Mouse (Mus musculus) heart, embryonic 14.5 days (tissue): ENCODE data around the gene Dnajb4. TPM values are rescaled to one million over a fixed set of nuclear protein-coding genes. Genes with fewer than 3 reads are reported as not detected.
"Not testable (repeated sequence)": the region's sequence is repeated elsewhere in the genome, so short reads cannot be mapped to it uniquely, and the experiment has no call there.

ENCODE experiments used
- ATAC-seq: fragments of 200-750 bp; cut with Nextera tagmentation; 2 replicates; pipeline ENCODE4 v1.8.0; 2017; ENCODE audit warnings: low read depth, moderate TSS enrichment; ENCODE audit not compliant: insufficient number of reproducible peaks, insufficient read depth, low FRiP score
- H3K27ac ChIP-seq, 2 experiments: fragments of 200-500 bp in 1 of 2; fragments of 300-500 bp in 1 of 2; sonication (generic) in 1 of 2; replicated peaks in 1 of 2; 2 replicates each; pipeline ENCODE4 v1.5.1; 2012 to 2014; ENCODE audit warnings: low read depth in 2 of 2, low read length in 2 of 2, control low read depth in 1 of 2, mild to moderate bottlenecking in 1 of 2, mixed read lengths in 1 of 2; ENCODE audit not compliant: control insufficient read depth in 1 of 2, insufficient read depth in 1 of 2
- H3K27me3 ChIP-seq: fragments of 300-500 bp; sonication (generic); 2 replicates; pipeline ENCODE4 v1.6.1; 2014; ENCODE audit warnings: mild to moderate bottlenecking, low read length, control low read depth; ENCODE audit not compliant: control insufficient read depth, insufficient read depth
- H3K36me3 ChIP-seq: fragments of 300-500 bp; sonication (generic); 2 replicates; pipeline ENCODE4 v1.6.1; 2014; ENCODE audit warnings: mild to moderate bottlenecking, control low read depth, low read length, mixed read lengths; ENCODE audit not compliant: control insufficient read depth, insufficient read depth
- H3K4me1 ChIP-seq, 2 experiments: fragments of 200-500 bp in 1 of 2; fragments of 300-500 bp in 1 of 2; sonication (generic) in 1 of 2; 2 replicates each; pipeline ENCODE4 v1.6.1; 2012 to 2014; ENCODE audit warnings: low read length in 2 of 2, control low read depth in 1 of 2, mixed read lengths in 1 of 2; ENCODE audit not compliant: control insufficient read depth in 2 of 2, insufficient read depth in 2 of 2
- H3K4me2 ChIP-seq: fragments of 300-500 bp; sonication (generic); 2 replicates; pipeline ENCODE4 v1.6.1; 2014; ENCODE audit warnings: mild to moderate bottlenecking, low read length
- H3K4me3 ChIP-seq, 2 experiments: fragments of 200-500 bp in 1 of 2; fragments of 300-500 bp in 1 of 2; sonication (generic) in 1 of 2; 2 replicates each; pipeline ENCODE4 v1.5.1; 2012 to 2014; ENCODE audit warnings: low read length in 2 of 2, mild to moderate bottlenecking in 2 of 2, control low read depth in 1 of 2, low read depth in 1 of 2, moderate library complexity in 1 of 2; ENCODE audit not compliant: control insufficient read depth in 1 of 2, insufficient read depth in 1 of 2
- H3K9ac ChIP-seq: fragments of 300-500 bp; sonication (generic); 2 replicates; pipeline ENCODE4 v1.6.1; 2014; ENCODE audit warnings: mild to moderate bottlenecking, low read length
- H3K9me3 ChIP-seq: fragments of 300-500 bp; sonication (generic); 2 replicates; pipeline ENCODE4 v1.6.1; 2016; ENCODE audit warnings: low read length, control low read depth; ENCODE audit not compliant: control insufficient read depth
- WGBS: fragments of 180-500 bp; shearing (Covaris S2); extraction: QIAGEN DNeasy Blood & Tissue Kit; methylation state at CpG from one replicate; pipeline ENCODE4 v1.1.7; 2014; 5-methylcytosine and 5-hydroxymethylcytosine counted together
- polyA plus RNA-seq: library from polyadenylated mRNA; unstranded; fragments of >200 nt; fragmentation: Nextera tagmentation; extraction: Ambion mirVana; gene quantifications from 2 replicates; pipeline ENCODE4 v1.2.1, GENCODE M21; 2014

Dnajb4 gene
- polyA plus RNA-seq, 1 experiment from 2014 or later, result 46.2 TPM

DNA sequence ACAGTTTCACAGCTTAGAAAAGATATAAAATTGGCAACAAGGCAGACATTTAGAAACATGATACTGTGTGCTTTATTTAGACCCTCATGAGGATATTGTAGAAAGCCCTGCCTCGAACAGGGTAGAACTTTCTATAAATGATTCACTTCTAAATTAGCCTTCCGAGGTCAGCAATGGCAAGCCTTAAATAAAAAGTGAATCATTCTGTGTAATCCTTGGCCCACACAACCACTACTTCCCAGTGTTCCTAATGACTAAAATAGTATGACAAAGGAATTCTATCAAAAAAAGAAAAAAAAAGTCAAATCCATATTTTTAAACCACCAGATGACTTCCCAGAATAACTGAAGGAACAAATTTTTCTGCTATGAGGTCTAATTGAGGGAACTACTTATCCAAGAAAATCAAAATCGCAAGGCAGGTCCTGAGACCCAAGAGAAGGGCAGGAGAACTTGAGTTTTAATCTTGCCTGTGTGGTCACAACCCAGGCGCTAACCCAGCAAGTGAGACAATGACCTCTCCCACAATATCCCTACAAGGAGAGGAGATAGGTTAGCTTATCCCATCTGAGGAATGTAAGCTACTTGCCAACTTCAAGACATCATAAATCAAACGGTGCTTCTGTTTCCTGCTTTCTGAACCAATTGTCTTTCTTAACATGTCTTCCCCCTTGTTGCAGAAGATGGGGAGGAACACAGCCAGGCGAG lies 67.0 kb downstream of the Dnajb4 start:
- no peak overlapping the region for H3K9ac ChIP-seq
- H3K4me3 ChIP-seq, result no peak overlapping the region
- H3K36me3 ChIP-seq, result no peaks in the 10 kb centered on the region
- 38% methylated on average over 6 of the region's 6 CpGs for WGBS
- H3K27me3 ChIP-seq, result no peaks in the 10 kb centered on the region
- no peak for ATAC-seq
- H3K4me1 ChIP-seq, result peaks cover 21 to 53% of the 10 kb centered on the region in 2 experiments
- no peak overlapping the region for H3K4me2 ChIP-seq
- H3K9me3 ChIP-seq, result no peaks in the 10 kb centered on the region
- peak overlapping the region; percentile 66 to 95; a peak in 3 of 4 replicates for H3K27ac ChIP-seq

DNA sequence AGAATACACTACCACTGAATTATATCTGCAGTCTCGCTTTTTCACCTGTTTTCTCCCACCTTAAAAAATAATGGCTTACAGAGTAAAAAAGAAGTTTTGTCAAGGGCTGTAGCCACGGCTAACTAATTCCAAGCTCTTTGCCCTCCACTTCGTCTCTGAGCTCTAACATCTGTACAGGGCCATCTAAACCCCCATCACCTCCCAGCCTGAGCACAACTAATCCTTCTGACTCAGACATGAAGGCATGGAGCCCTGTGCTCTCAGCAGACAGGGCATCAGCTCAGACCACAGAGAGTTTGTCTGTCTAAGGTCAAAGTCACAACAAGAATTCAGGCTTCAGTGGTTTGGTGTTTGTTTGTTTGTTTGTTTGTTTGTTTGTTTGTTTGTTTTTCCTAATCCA lies 68.0 kb downstream of the Dnajb4 start:
- Histone ChIP-seq H3K4me1 (peaks cover 17 to 45% of the 10 kb centered on the region in 2 experiments), H3K4me2 (no peak overlapping the region), H3K4me3 (no peak overlapping the region), H3K9me3 (no peaks in the 10 kb centered on the region), H3K27ac (0 out of 4 replicates have a peak overlapping the region, but pooled peaks of 1 of the 2 experiments have one; percentile 20), H3K36me3 (no peaks in the 10 kb centered on the region), H3K9ac (0 out of 2 replicates have a peak overlapping the region, but pooled peaks have one; percentile 8), H3K27me3 (no peaks in the 10 kb centered on the region)
- 61% methylated on average over 3 of the region's 3 CpGs for WGBS
- no peak for ATAC-seq

DNA sequence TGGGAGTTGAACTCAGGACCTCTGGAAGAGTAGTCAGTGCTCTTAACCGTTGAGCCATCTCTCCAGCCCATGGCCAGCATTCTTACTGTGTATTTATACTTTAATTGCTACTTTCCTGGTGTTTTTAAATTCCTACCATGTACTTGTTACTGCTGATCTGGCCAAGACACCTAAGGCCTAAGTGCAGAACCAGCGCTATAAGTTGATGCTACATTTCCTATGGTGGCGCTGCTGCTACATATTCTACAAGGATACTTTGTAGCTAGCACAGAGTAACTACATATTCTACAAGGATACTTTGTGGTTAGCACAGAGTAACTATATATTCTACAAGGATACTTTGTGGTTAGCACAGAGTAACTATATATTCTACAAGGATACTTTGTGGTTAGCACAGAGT lies 70.8 kb downstream of the Dnajb4 start:
- H3K9me3 ChIP-seq, H3K27me3 ChIP-seq, H3K9ac ChIP-seq, H3K4me3 ChIP-seq, ATAC-seq, H3K36me3 ChIP-seq, H3K4me2 ChIP-seq, H3K27ac ChIP-seq: not testable (repeated sequence)
- H3K4me1 ChIP-seq, result peaks cover 11 to 28% of the 10 kb centered on the region in 2 experiments
- WGBS, result 88% methylated on average over 3 of the region's 3 CpGs

DNA sequence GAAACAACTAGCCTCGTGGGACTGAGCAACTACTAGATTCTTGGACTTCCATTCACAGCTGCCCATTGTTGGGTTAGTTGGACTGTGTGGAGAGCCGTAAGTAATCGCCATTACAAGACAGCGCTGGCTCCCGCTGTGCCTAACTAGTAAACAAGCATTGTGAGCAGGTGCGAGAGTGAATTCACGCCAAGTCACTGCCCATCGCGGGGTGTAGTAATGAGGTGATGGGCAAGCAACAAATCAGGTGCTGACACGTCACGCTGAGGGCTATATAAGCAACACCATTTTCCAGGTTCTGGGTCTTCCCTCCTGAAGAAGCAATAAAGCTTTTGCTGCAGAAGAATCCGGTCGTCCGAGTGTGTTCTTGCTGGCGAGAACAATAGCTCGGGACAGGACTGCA lies 74.0 kb downstream of the Dnajb4 start:
- H3K4me2 ChIP-seq, H3K9me3 ChIP-seq, ATAC-seq, H3K27ac ChIP-seq, H3K4me3 ChIP-seq, H3K27me3 ChIP-seq, H3K36me3 ChIP-seq, H3K9ac ChIP-seq: not testable (repeated sequence)
- 86% methylated on average over 16 of the region's 16 CpGs for WGBS
- H3K4me1 ChIP-seq, result peaks cover 13% of the 10 kb centered on the region in 2 experiments

DNA sequence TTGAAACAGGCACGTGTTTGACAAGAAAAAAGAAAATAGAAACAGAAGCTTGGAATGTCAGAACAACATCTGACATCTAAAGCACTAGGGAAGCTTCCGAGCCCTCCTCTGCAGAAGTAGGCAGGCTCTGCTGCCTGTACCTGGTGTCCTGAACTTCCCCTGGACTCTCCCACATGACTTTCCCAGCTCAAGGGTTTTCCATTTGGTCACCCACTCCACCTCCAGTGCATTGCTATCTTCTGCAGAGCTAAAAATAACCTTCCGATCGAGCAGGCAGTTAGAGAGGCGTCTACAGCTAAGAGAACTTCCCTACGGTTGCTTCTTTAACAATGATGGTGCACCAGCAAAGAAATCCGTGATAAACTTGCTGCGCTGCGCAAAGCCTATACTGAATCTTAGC lies 76.5 kb downstream of the Dnajb4 start:
- H3K4me1 ChIP-seq, result peaks cover 13% of the 10 kb centered on the region in 2 experiments
- H3K9me3 ChIP-seq, result no peaks in the 10 kb centered on the region
- peak overlapping the region; percentile 43 for H3K4me2 ChIP-seq
- H3K27me3 ChIP-seq, result no peaks in the 10 kb centered on the region
- ATAC-seq, result peak; percentile 84
- peak overlapping the region; percentile 44; the same call in 1 of the 2 replicates for H3K9ac ChIP-seq
- no peak overlapping the region for H3K4me3 ChIP-seq
- WGBS, result 8% methylated on average over 9 of the region's 9 CpGs
- no peaks in the 10 kb centered on the region for H3K36me3 ChIP-seq
- H3K27ac ChIP-seq, result peak overlapping the region; percentile 72 to 93

DNA sequence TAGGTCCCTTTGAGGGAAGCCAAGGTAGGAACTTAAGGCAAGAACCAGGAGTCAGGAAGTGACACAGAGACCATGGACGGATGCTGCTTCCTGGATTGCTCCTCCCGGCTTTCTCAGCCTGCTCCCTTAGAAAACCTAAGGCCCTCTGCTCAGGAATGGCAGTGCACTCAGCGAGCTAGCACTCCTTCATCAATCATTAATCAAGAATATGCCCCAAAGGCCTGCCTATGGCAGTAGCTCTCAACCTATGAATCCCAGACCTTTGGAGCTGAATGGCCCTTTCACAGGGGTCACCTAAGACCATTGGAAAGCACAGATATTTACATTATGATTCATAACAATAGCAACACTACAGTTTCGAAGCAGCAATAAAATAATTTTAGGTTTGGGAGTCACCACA lies 79.1 kb downstream of the Dnajb4 start:
- H3K9me3 ChIP-seq, result no peaks in the 10 kb centered on the region
- H3K27me3 ChIP-seq, result no peaks in the 10 kb centered on the region
- no peak for ATAC-seq
- no peak overlapping the region for H3K9ac ChIP-seq
- no peak overlapping the region for H3K27ac ChIP-seq
- H3K4me3 ChIP-seq, result no peak overlapping the region
- H3K4me2 ChIP-seq, result no peak overlapping the region
- WGBS, result 82% methylated on average over 4 of the region's 4 CpGs
- H3K36me3 ChIP-seq, result no peaks in the 10 kb centered on the region
- peaks cover 8 to 11% of the 10 kb centered on the region in 2 experiments for H3K4me1 ChIP-seq

DNA sequence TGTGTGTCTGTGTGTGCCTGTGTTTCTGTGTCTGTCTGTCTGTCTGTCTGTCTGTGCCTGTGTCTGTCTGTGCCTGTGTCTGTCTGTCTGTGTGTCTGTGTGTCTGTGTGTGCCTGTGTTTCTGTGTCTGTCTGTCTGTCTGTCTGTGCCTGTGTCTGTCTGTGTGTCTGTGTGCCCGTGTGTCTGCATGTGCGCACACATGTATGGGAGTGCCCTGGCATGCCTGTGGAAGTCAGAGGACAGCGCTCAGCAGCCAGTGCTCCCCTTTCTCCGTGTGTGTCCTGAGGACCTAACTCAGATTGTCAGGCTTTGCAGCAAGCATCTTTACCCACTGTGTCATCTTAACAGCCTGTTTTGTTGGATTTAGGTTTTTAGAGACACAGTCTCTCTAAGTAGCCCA lies 80.7 kb downstream of the Dnajb4 start:
- not testable (repeated sequence) for H3K9me3 ChIP-seq, H3K4me3 ChIP-seq, H3K4me1 ChIP-seq, H3K27me3 ChIP-seq, H3K4me2 ChIP-seq, ATAC-seq, H3K9ac ChIP-seq, H3K27ac ChIP-seq, H3K36me3 ChIP-seq
- WGBS, result 84% methylated on average over 4 of the region's 4 CpGs

DNA sequence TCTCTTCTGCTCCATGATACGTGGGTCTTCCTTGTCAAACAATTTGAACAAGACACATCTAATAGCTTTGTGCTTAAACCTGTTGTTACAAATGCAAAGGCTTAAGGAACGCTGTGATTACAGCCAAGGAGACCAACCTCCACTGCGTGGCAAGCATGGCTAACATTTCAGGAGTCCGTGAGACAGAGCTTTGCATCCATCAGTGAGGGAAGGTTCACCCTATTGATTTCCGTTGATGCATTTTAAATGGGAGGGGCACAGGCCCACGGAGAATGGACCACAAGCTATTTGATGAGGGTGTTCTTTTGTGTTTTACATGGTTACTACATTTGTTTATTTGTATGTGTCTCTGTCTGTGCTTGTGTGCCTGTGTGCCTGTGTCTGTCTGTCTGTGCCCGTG lies 81.5 kb downstream of the Dnajb4 start:
- H3K4me2 ChIP-seq, result no peak overlapping the region
- H3K36me3 ChIP-seq, result no peaks in the 10 kb centered on the region
- H3K9ac ChIP-seq, result no peak overlapping the region
- no peaks in the 10 kb centered on the region for H3K27me3 ChIP-seq
- H3K27ac ChIP-seq, result no peak overlapping the region
- peaks cover 3 to 6% of the 10 kb centered on the region in 2 experiments; a peak in 2 of 4 replicates for H3K4me1 ChIP-seq
- H3K9me3 ChIP-seq, result no peaks in the 10 kb centered on the region
- ATAC-seq, result no peak
- H3K4me3 ChIP-seq, result no peak overlapping the region
- 88% methylated on average over 7 of the region's 7 CpGs for WGBS
